Mouse (Mus musculus) kidney, embryonic 16.5 days (tissue): Measurements from ENCODE around the gene Mtf1. TPM values are rescaled to one million over a fixed set of nuclear protein-coding genes. Genes with fewer than 3 reads are reported as not detected.

Experiments used
- ATAC-seq: fragments of 200-750 bp; cut with Nextera tagmentation; 2 replicates; pipeline ENCODE4 v1.8.0; 2017; ENCODE audit warnings: moderate TSS enrichment; ENCODE audit not compliant: low FRiP score, low TSS enrichment
- H3K27ac ChIP-seq: fragments of 300-500 bp; sonication (generic); 2 replicates; pipeline ENCODE4 v1.5.1; 2014; ENCODE audit warnings: low read length
- H3K27me3 ChIP-seq: fragments of 300-500 bp; sonication (generic); 2 replicates; pipeline ENCODE4 v1.6.1; 2014; ENCODE audit warnings: low read length, control low read depth, mixed read lengths; ENCODE audit not compliant: insufficient read depth
- H3K36me3 ChIP-seq: fragments of 300-500 bp; sonication (generic); 2 replicates; pipeline ENCODE4 v1.6.1; 2014; ENCODE audit warnings: low read length, control low read depth, mixed read lengths; ENCODE audit not compliant: insufficient read depth
- H3K4me1 ChIP-seq: fragments of 300-500 bp; sonication (generic); 2 replicates; pipeline ENCODE4 v1.6.1; 2014; ENCODE audit warnings: low read length, control low read depth, mixed read lengths; ENCODE audit not compliant: insufficient read depth
- H3K4me2 ChIP-seq: fragments of 300-500 bp; sonication (generic); replicated peaks from 2 replicates; pipeline ENCODE4 v1.6.1; 2014; ENCODE audit warnings: low read depth, low read length
- H3K4me3 ChIP-seq: fragments of 300-500 bp; sonication (generic); 2 replicates; pipeline ENCODE4 v1.5.1; 2014; ENCODE audit warnings: mild to moderate bottlenecking, low read length
- H3K9ac ChIP-seq: fragments of 300-500 bp; sonication (generic); replicated peaks from 2 replicates; pipeline ENCODE4 v1.6.1; 2014; ENCODE audit warnings: low read length
- H3K9me3 ChIP-seq: fragments of 300-500 bp; sonication (generic); 2 replicates; pipeline ENCODE4 v1.6.1; 2016; ENCODE audit warnings: low read length, control low read depth
- WGBS: fragments of 180-500 bp; shearing (Covaris S2); extraction: QIAGEN DNeasy Blood & Tissue Kit; methylation state at CpG from one replicate; pipeline ENCODE4 v1.1.7; 2014; 5-methylcytosine and 5-hydroxymethylcytosine counted together
- polyA plus RNA-seq: library from polyadenylated mRNA; unstranded; fragments of >200 nt; fragmentation: Nextera tagmentation; extraction: Ambion mirVana; gene quantifications from 2 replicates; pipeline ENCODE4 v1.2.1, GENCODE M21; 2015

The Mtf1 gene
- polyA plus RNA-seq, 1 experiment from 2014 or later, result 14.0 TPM

DNA sequence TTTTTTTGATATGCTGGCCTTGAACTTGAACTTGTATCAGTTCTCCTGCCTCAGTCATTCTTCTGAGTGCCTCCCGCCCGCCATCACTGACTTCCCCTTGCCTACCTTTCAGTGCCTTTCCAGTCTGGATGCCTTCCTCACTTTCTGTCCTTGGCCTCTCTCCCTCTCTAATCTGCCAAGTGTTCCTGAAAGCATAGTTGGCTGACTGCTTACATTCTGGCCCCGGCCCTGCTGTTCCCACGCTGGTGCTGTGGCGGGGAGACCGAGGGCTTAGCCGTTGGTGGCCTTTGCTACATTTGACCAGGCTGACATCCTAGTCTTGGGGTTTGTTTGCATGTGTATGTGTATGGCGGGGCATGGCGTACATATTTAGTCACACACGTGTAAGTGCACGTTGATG, 14.0 kb downstream of the Mtf1 start:
- Histone ChIP-seq H3K9ac (no peak overlapping the region), H3K9me3 (no peaks in the 10 kb centered on the region), H3K27me3 (no peaks in the 10 kb centered on the region), H3K4me1 (peaks cover 9% of the 10 kb centered on the region), H3K36me3 (peaks cover 13% of the 10 kb centered on the region), H3K27ac (no peak overlapping the region), H3K4me3 (no peak overlapping the region), H3K4me2 (no peak overlapping the region)
- 95% methylated on average over 11 of the region's 11 CpGs for WGBS
- ATAC-seq, result no peak

DNA sequence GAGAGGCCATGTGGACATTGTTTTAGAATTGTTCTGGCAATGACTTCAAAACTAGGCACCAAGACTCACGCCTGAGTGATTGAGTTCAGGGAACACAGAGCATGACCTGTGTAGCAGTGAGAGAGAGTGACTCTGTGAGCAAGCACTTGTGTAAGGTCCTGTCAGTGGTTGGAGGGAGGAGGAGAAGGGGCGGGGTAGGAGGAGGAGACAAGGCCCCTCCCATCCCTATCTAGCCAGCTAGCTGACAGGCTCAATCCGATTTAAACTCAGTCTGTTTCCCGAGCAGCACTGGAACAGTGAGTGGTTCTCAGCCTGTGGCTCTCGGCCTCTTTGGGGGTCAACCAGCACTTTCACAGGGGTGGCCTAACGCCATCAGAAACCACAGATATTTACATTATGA, 15.9 kb downstream of the Mtf1 start:
- 23% methylated on average over 6 of the region's 6 CpGs for WGBS
- peaks cover 14% of the 10 kb centered on the region for H3K36me3 ChIP-seq
- H3K27me3 ChIP-seq, result no peaks in the 10 kb centered on the region
- H3K9me3 ChIP-seq, result no peaks in the 10 kb centered on the region
- H3K27ac ChIP-seq, result no peak overlapping the region
- H3K4me3 ChIP-seq, result no peak overlapping the region
- H3K9ac ChIP-seq, result no peak overlapping the region
- H3K4me1 ChIP-seq, result peaks cover 9% of the 10 kb centered on the region
- H3K4me2 ChIP-seq, result no peak overlapping the region
- peak; percentile 94 for ATAC-seq

DNA sequence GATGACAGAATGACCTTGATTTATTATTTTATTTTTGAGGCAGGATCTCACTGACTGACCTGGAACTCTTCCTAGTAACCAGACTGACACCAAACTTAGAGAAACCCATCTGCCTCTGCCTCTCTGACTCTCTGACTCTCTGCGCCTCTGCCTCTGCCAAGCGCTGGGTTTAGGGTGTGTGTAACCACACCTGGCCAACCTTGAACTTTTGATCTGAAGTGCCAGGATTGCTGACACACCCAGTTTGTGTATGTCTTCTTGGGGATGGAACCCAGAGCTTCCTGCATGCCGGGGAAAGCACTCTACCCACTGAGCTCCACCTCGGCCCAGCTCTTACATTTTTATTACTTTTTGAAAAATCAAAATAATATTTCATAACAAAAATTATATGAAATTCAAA, 16.9 kb downstream of the Mtf1 start:
- H3K36me3 ChIP-seq, result peaks cover 19% of the 10 kb centered on the region
- H3K9ac ChIP-seq, result no peak overlapping the region
- H3K27ac ChIP-seq, result no peak overlapping the region
- H3K27me3 ChIP-seq, result no peaks in the 10 kb centered on the region
- H3K4me2 ChIP-seq, result no peak overlapping the region
- no peak overlapping the region for H3K4me3 ChIP-seq
- WGBS, result 89% methylated on average over 4 of the region's 4 CpGs
- no peak for ATAC-seq
- H3K9me3 ChIP-seq, result no peaks in the 10 kb centered on the region
- H3K4me1 ChIP-seq, result peaks cover 9% of the 10 kb centered on the region

DNA sequence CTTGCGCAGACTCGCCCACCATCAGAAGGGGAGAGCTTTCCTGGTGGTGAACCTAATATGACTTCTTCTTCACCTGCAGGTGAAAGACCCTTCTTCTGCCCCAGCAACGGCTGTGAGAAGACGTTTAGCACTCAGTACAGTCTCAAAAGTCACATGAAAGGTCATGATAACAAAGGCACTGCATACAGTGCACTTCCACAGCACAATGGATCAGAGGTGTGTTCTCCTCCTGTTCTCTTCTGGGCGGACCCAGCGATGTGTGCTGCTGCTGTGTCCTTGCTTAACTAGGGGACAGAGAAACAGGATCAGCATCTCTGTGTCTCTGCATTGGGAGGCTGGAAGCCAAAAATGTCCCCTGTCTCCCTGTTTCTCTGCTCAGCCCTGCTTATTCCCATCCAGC, 23.1 kb downstream of the Mtf1 start:
- Histone ChIP-seq H3K36me3 (peaks cover 32% of the 10 kb centered on the region), H3K27ac (no peak overlapping the region), H3K4me3 (no peak overlapping the region), H3K4me2 (no peak overlapping the region), H3K4me1 (no peaks in the 10 kb centered on the region), H3K9me3 (no peaks in the 10 kb centered on the region), H3K27me3 (no peaks in the 10 kb centered on the region), H3K9ac (no peak overlapping the region)
- ATAC-seq, result no peak
- WGBS, result 92% methylated on average over 6 of the region's 6 CpGs

DNA sequence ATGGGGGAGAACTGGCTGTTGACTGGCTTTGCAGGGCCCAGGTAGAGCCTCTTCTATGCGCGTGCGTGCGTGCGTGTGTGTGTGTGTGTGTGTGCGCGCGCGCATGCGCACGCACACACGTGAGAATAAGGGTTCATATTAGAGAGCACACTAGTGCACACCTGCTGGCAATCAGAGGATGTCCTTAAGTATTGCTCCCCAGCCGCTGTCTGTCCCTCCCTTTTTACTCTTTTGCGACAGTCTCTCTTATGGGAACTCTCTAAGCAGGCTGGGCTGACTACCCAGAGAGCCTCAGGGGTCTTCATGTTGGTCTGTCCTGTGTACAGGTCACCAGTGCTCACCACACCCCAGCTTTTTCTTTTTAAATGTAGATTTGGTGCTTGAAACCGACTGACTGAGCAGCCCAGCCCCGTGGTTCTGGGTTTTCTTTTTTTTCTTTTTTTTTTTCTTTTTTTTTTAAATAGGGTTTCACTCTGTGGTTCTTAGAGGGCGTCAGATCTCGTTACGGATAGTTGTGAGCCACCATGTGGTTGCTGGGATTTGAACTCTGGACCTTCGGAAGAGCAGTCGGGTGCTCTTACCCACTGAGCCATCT, 23.6 kb downstream of the Mtf1 start:
- Histone ChIP-seq H3K9ac (no peak overlapping the region), H3K27me3 (no peaks in the 10 kb centered on the region), H3K27ac (no peak overlapping the region), H3K4me3 (no peak overlapping the region), H3K9me3 (no peaks in the 10 kb centered on the region), H3K36me3 (peaks cover 34% of the 10 kb centered on the region), H3K4me1 (no peaks in the 10 kb centered on the region), H3K4me2 (no peak overlapping the region)
- no peak for ATAC-seq
- WGBS, result 97% methylated on average over 21 of the region's 21 CpGs

DNA sequence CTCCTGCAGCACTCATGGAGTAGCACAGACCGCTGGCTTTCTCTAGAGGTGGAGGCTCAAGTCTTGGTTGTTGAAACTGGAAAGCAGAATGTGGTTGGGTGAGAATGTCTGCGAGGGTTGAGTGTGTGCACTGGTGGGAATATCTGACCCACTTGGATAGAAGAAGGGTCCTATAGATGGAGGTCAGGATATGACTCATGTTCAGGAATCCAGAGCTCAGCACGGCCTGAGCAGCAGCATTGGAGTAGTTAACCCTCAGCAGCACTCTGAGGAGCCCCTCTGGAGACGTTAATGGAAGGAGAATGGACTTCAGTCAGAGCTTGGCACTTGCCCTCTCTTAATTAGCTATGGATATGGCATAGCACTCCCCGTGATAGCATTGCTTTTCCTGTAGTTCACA, 27.8 kb downstream of the Mtf1 start:
- H3K27me3 ChIP-seq, result no peaks in the 10 kb centered on the region
- 67% methylated on average over 5 of the region's 5 CpGs for WGBS
- H3K4me3 ChIP-seq, result no peak overlapping the region
- H3K9me3 ChIP-seq, result no peaks in the 10 kb centered on the region
- ATAC-seq, result no peak
- no peak overlapping the region for H3K4me2 ChIP-seq
- H3K9ac ChIP-seq, result no peak overlapping the region
- H3K36me3 ChIP-seq, result peaks cover 25% of the 10 kb centered on the region; the same call in 1 of the 2 replicates
- no peak overlapping the region for H3K27ac ChIP-seq
- H3K4me1 ChIP-seq, result no peaks in the 10 kb centered on the region

DNA sequence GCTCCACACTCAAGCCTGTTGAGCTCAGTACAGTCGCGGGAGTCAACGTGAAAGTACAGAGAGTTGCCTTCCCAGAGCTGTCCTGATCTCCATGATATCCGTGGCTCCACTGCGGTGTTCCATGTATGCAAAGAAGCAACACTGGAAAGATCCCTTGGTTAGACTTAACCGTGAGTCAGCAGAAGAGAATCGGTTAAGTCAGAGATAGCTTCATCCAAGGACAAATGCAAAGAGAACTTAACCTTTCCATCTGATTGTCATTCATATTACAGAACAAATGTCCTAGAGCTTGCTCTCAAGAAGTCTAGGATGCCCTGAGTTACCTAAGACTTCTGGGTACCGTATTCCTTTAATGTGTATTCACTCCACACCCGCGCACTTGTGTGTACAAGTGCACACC, 30.9 kb downstream of the Mtf1 start:
- H3K27ac ChIP-seq, result no peak overlapping the region
- no peak for ATAC-seq
- H3K9ac ChIP-seq, result no peak overlapping the region
- H3K4me2 ChIP-seq, result no peak overlapping the region
- no peaks in the 10 kb centered on the region for H3K27me3 ChIP-seq
- H3K9me3 ChIP-seq, result no peaks in the 10 kb centered on the region
- no peak overlapping the region for H3K4me3 ChIP-seq
- H3K36me3 ChIP-seq, result peaks cover 15% of the 10 kb centered on the region
- WGBS, result 94% methylated on average over 10 of the region's 10 CpGs
- no peaks in the 10 kb centered on the region for H3K4me1 ChIP-seq

DNA sequence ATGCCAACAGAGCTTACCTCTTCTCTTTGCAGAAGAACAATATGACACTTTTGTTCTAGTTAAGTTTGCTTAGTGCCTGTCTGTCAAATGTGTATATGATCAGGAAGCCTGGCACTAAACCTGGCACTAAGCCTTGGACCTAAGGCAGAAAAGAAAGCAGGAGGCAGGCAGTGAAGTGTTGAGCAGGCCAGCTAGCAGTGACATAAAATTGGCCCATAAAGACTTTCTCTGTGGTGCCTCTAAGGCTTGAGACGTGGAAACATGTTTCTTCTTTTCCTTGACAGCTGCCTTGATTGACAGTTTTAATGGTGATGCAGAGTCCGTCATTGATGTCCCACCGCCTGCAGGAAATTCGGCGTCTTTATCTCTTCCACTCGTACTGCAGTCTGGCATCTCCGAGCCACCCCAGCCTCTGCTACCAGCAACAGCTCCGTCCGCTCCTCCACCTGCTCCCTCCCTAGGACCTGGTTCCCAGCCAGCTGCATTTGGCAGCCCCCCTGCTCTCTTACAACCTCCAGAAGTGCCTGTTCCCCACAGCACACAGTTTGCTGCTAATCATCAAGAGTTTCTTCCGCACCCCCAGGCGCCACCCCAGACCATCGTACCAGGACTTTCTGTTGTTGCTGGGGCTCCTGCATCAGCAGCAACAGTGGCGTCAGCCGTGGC, 36.3 kb downstream of the Mtf1 start:
- Histone ChIP-seq H3K4me2 (no peak overlapping the region), H3K9me3 (peaks cover 4% of the 10 kb centered on the region), H3K27me3 (no peaks in the 10 kb centered on the region), H3K4me1 (no peaks in the 10 kb centered on the region), H3K27ac (no peak overlapping the region), H3K9ac (no peak overlapping the region), H3K36me3 (peaks cover 42% of the 10 kb centered on the region), H3K4me3 (no peak overlapping the region)
- 88% methylated on average over 14 of the region's 14 CpGs for WGBS
- ATAC-seq, result no peak

DNA sequence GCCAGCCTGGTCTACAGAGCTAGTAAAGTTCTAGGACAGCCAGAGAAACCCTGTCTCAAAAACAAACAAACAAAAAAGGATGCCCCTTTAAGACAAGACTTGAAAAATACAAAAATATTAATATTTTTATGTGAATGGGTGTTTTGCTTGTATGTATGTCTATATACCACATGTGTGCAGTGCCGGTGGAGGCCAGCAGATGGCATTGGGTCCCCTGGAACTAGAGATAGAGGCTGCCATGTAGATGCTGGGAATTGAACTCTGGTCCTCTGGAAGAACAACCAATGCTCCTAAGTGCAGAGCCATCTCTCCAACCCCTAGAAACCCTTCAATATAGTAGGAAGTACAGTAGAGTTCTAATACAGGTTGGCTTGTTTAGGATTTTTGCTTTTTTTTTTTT, 39.1 kb downstream of the Mtf1 start:
- H3K9ac ChIP-seq, result no peak overlapping the region
- ATAC-seq, result no peak
- H3K4me2 ChIP-seq, result no peak overlapping the region
- peaks cover 37% of the 10 kb centered on the region for H3K36me3 ChIP-seq
- peaks cover 4% of the 10 kb centered on the region for H3K9me3 ChIP-seq
- H3K27ac ChIP-seq, result no peak overlapping the region
- H3K4me1 ChIP-seq, result no peaks in the 10 kb centered on the region
- no peak overlapping the region for H3K4me3 ChIP-seq
- WGBS, result 100% methylated on average over 1 of the region's 1 CpGs
- no peaks in the 10 kb centered on the region for H3K27me3 ChIP-seq

DNA sequence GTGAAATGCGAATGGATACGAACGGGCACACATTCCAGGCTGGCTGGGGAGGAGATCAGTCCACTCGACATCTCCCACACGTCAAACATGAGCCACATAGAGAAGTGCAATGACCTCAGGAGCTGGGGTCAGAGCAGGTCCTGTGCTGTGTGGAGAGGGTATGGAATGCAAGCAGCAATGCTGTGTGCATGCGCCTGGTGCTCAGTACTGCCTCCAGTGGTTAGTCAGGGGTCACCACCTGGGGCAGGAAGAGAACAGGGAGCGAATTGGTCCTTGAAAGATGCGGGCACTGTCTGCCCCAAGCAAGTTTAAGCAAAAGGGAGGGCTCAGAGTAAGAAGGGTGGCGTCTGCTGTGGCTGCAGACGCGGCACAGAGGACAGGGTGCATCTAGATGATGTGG, 41.6 kb downstream of the Mtf1 start:
- no peak overlapping the region for H3K9ac ChIP-seq

More for the DNA sequence above, 41.6 kb downstream of the Mtf1 start:
- Histone ChIP-seq H3K9me3 (peaks cover 4% of the 10 kb centered on the region), H3K4me2 (no peak overlapping the region), H3K27me3 (no peaks in the 10 kb centered on the region), H3K4me1 (0 out of 2 replicates have a peak, but pooled peaks cover 4% of the 10 kb centered on the region), H3K27ac (no peak overlapping the region), H3K36me3 (peaks cover 30% of the 10 kb centered on the region), H3K4me3 (no peak overlapping the region)
- ATAC-seq, result peak; percentile 37; the same call in 1 of the 2 replicates
- WGBS, result 50% methylated on average over 11 of the region's 11 CpGs
